Mouse (Mus musculus) E14TG2a.4 (cell line): ENCODE data around the gene Gm3543.
"Not testable (repeated sequence)": the region's sequence is repeated elsewhere in the genome, so short reads cannot be mapped to it uniquely, and the experiment has no call there.

ENCODE experiments used
- CTCF ChIP-seq: conservative IDR thresholded peaks from 2 replicates; pipeline ENCODE4 v1.5.1; 2014; ENCODE audit warnings: low read length
- POU5F1 ChIP-seq: IDR thresholded peaks from 2 replicates; pipeline ENCODE4 v1.6.1; 2014; ENCODE audit warnings: low read length, borderline replicate concordance

GRCm38 (mm10) chr14:41964095-41964494 lies 19.0 kb downstream of the Gm3543 start:
- not testable (repeated sequence) for TF ChIP-seq CTCF, POU5F1
